20 mouse cellular contexts compared by ENCODE assay signal in the genomic region with DNA sequence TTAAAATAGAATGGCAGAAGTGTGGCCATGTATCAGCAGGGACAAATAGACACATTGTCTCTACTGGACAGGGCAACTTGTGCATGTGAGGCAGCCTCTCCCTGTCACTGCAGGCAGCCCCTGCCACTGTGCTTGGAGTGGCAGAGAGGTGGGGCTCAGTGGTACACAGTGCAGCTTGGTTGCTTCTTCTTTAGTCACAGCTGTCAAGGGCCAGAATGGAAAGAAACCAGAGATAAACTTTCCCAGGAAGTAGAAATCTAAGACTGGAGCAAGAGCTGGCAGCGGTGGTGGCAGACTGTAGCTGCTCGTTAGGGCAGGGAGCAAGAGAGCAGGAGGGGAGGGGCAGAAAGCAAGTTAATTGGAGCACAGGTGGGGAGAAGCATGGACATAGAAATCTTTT. TPM values are rescaled to one million over a fixed set of nuclear protein-coding genes. Genes with fewer than 3 reads are reported as not detected.
DNase-seq lines count a peak whose midpoint lies in the region; ATAC-seq and TF ChIP-seq lines count a peak whose summit lies in the region.
"Had no signal": no experiment of that assay in that cellular context is flagged by ENCODE, and none has a peak within 500 bp of the region (broad histone marks: within the 10 kb centered on the region; RNA-seq: fewer than 3 reads in every experiment).

No protein-coding gene starts in this region.

- H3K9ac ChIP-seq in forebrain, embryonic 12.5 days = no peak overlapping the region
- H3K9ac ChIP-seq: limb, embryonic 15.5 days; midbrain, embryonic 12.5 days; neural tube, embryonic 13.5 days had no signal

- WGBS in thymus, adult 2 months = 78% methylated on average over 2 of the region's 2 CpGs
- WGBS in forebrain, embryonic 12.5 days = 18% methylated on average over 2 of the region's 2 CpGs

- no peaks in the 10 kb centered on the region for H3K9me3 ChIP-seq in forebrain, embryonic 12.5 days
- H3K9me3 ChIP-seq: limb, embryonic 15.5 days; midbrain, embryonic 12.5 days; neural tube, embryonic 13.5 days had no signal

- TF ChIP-seq POLR2A in thymus, adult 2 months (IDR thresholded peaks at IDR 0.05; ENCODE audit: control insufficient read depth, extremely low read depth, insufficient read depth, low read length, poor library complexity) = no peak

- H3K27ac ChIP-seq in gastrocnemius, adult 2 months = peak overlapping the region; percentile 58; the same call in 1 of the 2 replicates
- H3K27ac ChIP-seq in thymus, adult 2 months (ENCODE audit: control insufficient read depth, insufficient read depth, low read length) = 0 out of 2 replicates have a peak overlapping the region, but pooled peaks have one; percentile 4
- no peak overlapping the region for H3K27ac ChIP-seq in forebrain, embryonic 12.5 days
- H3K27ac ChIP-seq: left cerebral cortex, adult 2 months; limb, embryonic 15.5 days; midbrain, embryonic 12.5 days; neural tube, embryonic 13.5 days had no signal

- no peak for TF ChIP-seq CTCF in gastrocnemius, adult 2 months (IDR thresholded peaks at IDR 0.05)
- no peak for TF ChIP-seq CTCF in thymus, adult 2 months (IDR thresholded peaks at IDR 0.05; ENCODE audit: borderline replicate concordance, control insufficient read depth, extremely low read depth, insufficient read depth, low read length, poor library complexity)

- H3K27me3 ChIP-seq in thymus, adult 2 months (ENCODE audit: control insufficient read depth, insufficient read depth, low read length) = no peaks in the 10 kb centered on the region
- no peaks in the 10 kb centered on the region for H3K27me3 ChIP-seq in forebrain, embryonic 12.5 days
- H3K27me3 ChIP-seq: limb, embryonic 15.5 days; midbrain, embryonic 12.5 days; neural tube, embryonic 13.5 days had no signal

- DNase-seq in gastrocnemius, adult 2 months = peak; percentile 29
- no peak for DNase-seq in gastrocnemius, postnatal 36 days
- DNase-seq in thymus, adult 2 months = no peak
- no peak for DNase-seq in thymus, adult 18-20 months
- DNase-seq in kidney, adult 8-10 months = peak; percentile 28 to 29
- no peak for DNase-seq in cerebellum, postnatal 4 days (ENCODE audit: low spot score in 2 of 2)
- DNase-seq in gastrocnemius, postnatal 4 days (ENCODE audit: low spot score in 2 of 2) = no peak
- DNase-seq: adrenal gland, postnatal 25 days; lung, postnatal 10 days; retina, postnatal 1 day had no signal

- ATAC-seq in forebrain, embryonic 12.5 days (ENCODE audit: low FRiP score) = no peak
- ATAC-seq: inflammation-experienced regulatory T-cells, adult 6 months had no signal

- peaks cover 23% of the 10 kb centered on the region for H3K4me1 ChIP-seq in thymus, adult 2 months (replicated peaks; ENCODE audit: control insufficient read depth, insufficient read depth, low read length)
- no peaks in the 10 kb centered on the region for H3K4me1 ChIP-seq in forebrain, embryonic 12.5 days
- H3K4me1 ChIP-seq: limb, embryonic 15.5 days; midbrain, embryonic 12.5 days; neural tube, embryonic 13.5 days had no signal

- no peak overlapping the region for H3K4me2 ChIP-seq in forebrain, embryonic 12.5 days
- H3K4me2 ChIP-seq: limb, embryonic 15.5 days; midbrain, embryonic 12.5 days; neural tube, embryonic 13.5 days had no signal

- no peaks in the 10 kb centered on the region for H3K36me3 ChIP-seq in thymus, adult 2 months (ENCODE audit: control insufficient read depth, insufficient read depth, low read length)
- no peaks in the 10 kb centered on the region for H3K36me3 ChIP-seq in forebrain, embryonic 12.5 days (replicated peaks)
- H3K36me3 ChIP-seq: limb, embryonic 15.5 days; midbrain, embryonic 12.5 days; neural tube, embryonic 13.5 days had no signal

- intact Hi-C loops in gastrocnemius, adult 2 months (cut with DNase I) = no loop called here
- intact Hi-C loops in gastrocnemius, postnatal 36 days (cut with DNase I) = no loop called here

- no peak overlapping the region for H3K4me3 ChIP-seq in gastrocnemius, adult 2 months
- H3K4me3 ChIP-seq in thymus, adult 2 months (ENCODE audit: control insufficient read depth, insufficient read depth, low read length) = no peak overlapping the region
- no peak overlapping the region for H3K4me3 ChIP-seq in forebrain, embryonic 12.5 days (replicated peaks)
- H3K4me3 ChIP-seq: erythroblast, embryonic 14.5 days; left cerebral cortex, adult 2 months; limb, embryonic 15.5 days; midbrain, embryonic 12.5 days; neural tube, embryonic 13.5 days had no signal

RNA-seq across cellular contexts. Expression of gene Gbp6, which starts 8.0 kb away (rescaled TPM):
- total RNA-seq in gastrocnemius, adult 2 months (2021) = 1 to 10 TPM; 3.8 to 4.1 TPM
- 1 to 10 TPM; 1.4 to 2.5 TPM for total RNA-seq in gastrocnemius, postnatal 36 days (2021)
- polyA plus RNA-seq in thymus, adult 2 months (2012; rRNA removed) = 19.5 and 20.7 TPM in 2 replicates
- 0.58 and 0.93 TPM in 2 replicates for polyA plus RNA-seq in forebrain, embryonic 12.5 days (2016; fragmentation: Nextera tagmentation; extraction: Ambion mirVana)
- total RNA-seq in gastrocnemius, postnatal 4 days (2021) = 1 to 10 TPM; 1.7 to 1.8 TPM
- total RNA-seq: ES-E14 had no signal
- polyA plus RNA-seq: erythroblast, embryonic 14.5 days had no signal

RNA-seq across cellular contexts. Expression of gene Gm43302, which starts 8.0 kb away (rescaled TPM):
- total RNA-seq in gastrocnemius, adult 2 months (2021) = under 1 TPM; 0.08 to 0.89 TPM
- under 1 TPM in 1 of 2 experiments, not detected in 1; 0.89 TPM for total RNA-seq in gastrocnemius, postnatal 36 days (2021)
- polyA plus RNA-seq in thymus, adult 2 months (2012; rRNA removed) = 7.9 and 8.4 TPM in 2 replicates
- 0.12 TPM in 1 of 2 replicates, not detected in the other for polyA plus RNA-seq in forebrain, embryonic 12.5 days (2016; fragmentation: Nextera tagmentation; extraction: Ambion mirVana)
- total RNA-seq in gastrocnemius, postnatal 4 days (2021) = not detected
- total RNA-seq: common myeloid progenitor, adult 5-6 weeks; ES-E14; hematopoietic stem cell, adult 5-6 weeks; left cerebral cortex, adult 2 months had no signal
- polyA plus RNA-seq: erythroblast, embryonic 14.5 days; limb, embryonic 15.5 days; midbrain, embryonic 12.5 days; neural tube, embryonic 13.5 days had no signal

Comparison
In these comparisons a context has a peak if more than half of its experiments do, and no peak if none do; other contexts are left out.
1. DNase-seq: peak in gastrocnemius, adult 2 months (single experiment) and kidney, adult 8-10 months (2 of 2); none in gastrocnemius, postnatal 36 days (0 of 2), thymus, adult 2 months (single experiment), thymus, adult 18-20 months (0 of 2), cerebellum, postnatal 4 days (0 of 2) and gastrocnemius, postnatal 4 days (0 of 2).